Mouse (Mus musculus) cerebellum, adult 2 months (tissue): ENCODE results near the gene Ccdc187. TPM values are rescaled to one million over a fixed set of nuclear protein-coding genes. Genes with fewer than 3 reads are reported as not detected.

Experiments
- DNase-seq, 2 experiments: peaks; one replicate each; pipeline ENCODE4 v3.0.0; 2021
- H3K27ac ChIP-seq: fragments of 200-500 bp; 2 replicates; pipeline ENCODE4 v1.5.1; 2012; ENCODE audit warnings: low read length, control low read depth, inconsistent platforms; ENCODE audit not compliant: insufficient read depth
- H3K27me3 ChIP-seq: fragments of 200-500 bp; 2 replicates; pipeline ENCODE4 v1.6.1; 2012; ENCODE audit warnings: inconsistent platforms, mild to moderate bottlenecking, low read length, moderate library complexity; ENCODE audit not compliant: control insufficient read depth, insufficient read depth
- H3K4me1 ChIP-seq: fragments of 200-500 bp; 2 replicates; pipeline ENCODE4 v1.6.1; 2011; ENCODE audit warnings: low read length; ENCODE audit not compliant: control insufficient read depth, insufficient read depth
- H3K4me3 ChIP-seq: fragments of 200-500 bp; replicated peaks from 2 replicates; pipeline ENCODE3; 2011; ENCODE audit warnings: mild to moderate bottlenecking, low read depth, low read length, control low read depth; ENCODE audit not compliant: insufficient read depth
- CTCF ChIP-seq: fragments of 200-500 bp; IDR thresholded peaks from 2 replicates; pipeline ENCODE4 v1.5.1; 2011; ENCODE audit warnings: low read depth, mild to moderate bottlenecking, control low read depth, low read length, moderate library complexity, borderline replicate concordance; ENCODE audit not compliant: insufficient read depth
- POLR2A ChIP-seq: fragments of 200-500 bp; IDR thresholded peaks from 2 replicates; pipeline ENCODE4 v1.6.1; 2011; ENCODE audit warnings: low read length, control low read depth, borderline replicate concordance; ENCODE audit not compliant: insufficient read depth
- WGBS: fragments of 180-500 bp; shearing (Covaris S2); methylation state at CpG from one replicate; pipeline ENCODE4 v1.1.7; 2018; 5-methylcytosine and 5-hydroxymethylcytosine counted together
- polyA plus RNA-seq: library from polyadenylated mRNA; depleted of rRNA; stranded (reverse); fragments of >200 nt; gene quantifications from 2 replicates; pipeline ENCODE4 v1.2.3, GENCODE M21; 2012

Gene Ccdc187
- polyA plus RNA-seq, 1 experiment = 3.0 TPM

DNA sequence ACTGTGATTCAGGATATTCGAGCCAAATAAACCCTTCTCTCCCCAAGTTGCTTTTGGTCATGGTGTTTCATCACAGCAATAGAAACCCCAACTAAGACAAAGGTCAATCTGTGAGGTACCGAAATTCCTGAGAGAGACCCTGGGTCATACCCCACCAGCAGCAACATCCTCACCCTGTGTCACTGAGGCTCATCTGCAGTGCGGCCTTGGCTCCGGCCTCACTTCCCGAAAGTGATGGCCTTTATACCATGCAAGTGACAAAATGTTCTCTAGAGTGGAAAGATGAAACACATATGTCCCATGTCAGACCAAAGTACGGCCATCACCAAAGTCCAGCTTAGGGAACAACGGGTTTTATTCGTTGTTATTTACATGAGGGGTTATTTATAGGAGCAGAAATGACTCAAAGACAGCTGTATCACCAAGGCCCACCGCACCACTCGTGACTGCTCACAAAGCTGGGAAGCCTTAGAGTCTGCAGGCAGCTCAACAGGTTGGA lies 7.7 kb upstream of the Ccdc187 start:
- Histone ChIP-seq H3K4me1 (peaks cover 31% of the 10 kb centered on the region), H3K27ac (no peak overlapping the region), H3K27me3 (no peaks in the 10 kb centered on the region), H3K4me3 (no peak overlapping the region)
- 94% methylated on average over 10 of the region's 10 CpGs for WGBS
- TF ChIP-seq CTCF = no peak
- no peak for TF ChIP-seq POLR2A
- DNase-seq = no peak

GRCm38 (mm10) chr2:26300808-26301174 lies 6.4 kb upstream of the Ccdc187 start:
- Histone ChIP-seq H3K4me1 (peaks cover 35% of the 10 kb centered on the region), H3K27me3 (no peaks in the 10 kb centered on the region), H3K27ac (peak overlapping the region; percentile 58; the same call in 1 of the 2 replicates), H3K4me3 (no peak overlapping the region)
- 0% methylated on average over 3 of the region's 3 CpGs for WGBS
- TF ChIP-seq CTCF = peak; percentile 94
- no peak for TF ChIP-seq POLR2A
- DNase-seq = peak; percentile 90 to 96

DNA sequence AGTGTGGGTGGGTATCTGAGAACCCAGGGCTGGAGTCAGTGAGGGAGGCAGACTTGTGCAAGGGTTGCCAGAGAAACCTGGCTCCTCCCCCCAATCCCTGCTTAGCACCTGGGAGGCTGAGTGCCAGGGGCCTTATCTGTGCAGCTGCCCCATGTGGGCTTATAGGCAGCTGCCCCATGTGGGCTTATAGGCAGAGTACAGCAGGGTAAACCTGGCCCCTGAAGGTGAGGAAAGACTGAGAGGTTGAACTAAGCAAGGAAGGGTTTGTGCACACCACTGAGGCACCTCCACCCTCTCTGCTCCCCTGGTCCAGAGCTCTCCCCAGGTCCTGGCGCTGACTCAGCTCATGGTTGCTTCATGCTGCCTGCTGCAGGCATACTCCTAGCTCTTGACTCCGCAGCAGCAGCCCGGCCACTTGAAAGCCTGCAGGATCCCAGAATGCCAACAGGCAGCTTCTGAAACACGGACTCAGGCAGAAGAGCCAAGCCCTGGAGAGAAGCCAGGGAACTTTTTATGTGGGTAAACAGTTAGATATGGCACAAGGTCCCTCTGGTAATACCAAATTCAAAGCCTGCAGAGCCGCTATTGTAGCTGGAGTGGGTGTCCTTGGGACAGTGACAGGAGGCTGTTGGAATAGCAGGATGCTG lies 5.9 kb upstream of the Ccdc187 start:
- Histone ChIP-seq H3K27me3 (no peaks in the 10 kb centered on the region), H3K4me1 (peaks cover 35% of the 10 kb centered on the region), H3K27ac (peak overlapping the region; percentile 58), H3K4me3 (no peak overlapping the region)
- no peak for TF ChIP-seq CTCF
- no peak for TF ChIP-seq POLR2A
- peak; percentile 44 to 68 for DNase-seq
- WGBS = 6% methylated on average over 5 of the region's 5 CpGs

GRCm38 (mm10) chr2:26299336-26299735 lies 5.0 kb upstream of the Ccdc187 start:
- WGBS = 8% methylated on average over 7 of the region's 7 CpGs
- no peak overlapping the region for H3K4me3 ChIP-seq
- H3K27ac ChIP-seq = peak overlapping the region; percentile 58
- no peak for TF ChIP-seq CTCF
- TF ChIP-seq POLR2A = no peak
- peak; percentile 68 to 75 for DNase-seq
- H3K4me1 ChIP-seq = peaks cover 35% of the 10 kb centered on the region
- H3K27me3 ChIP-seq = no peaks in the 10 kb centered on the region

- DNase-seq = no peak
- Histone ChIP-seq H3K27ac (peak overlapping the region; percentile 58), H3K4me1 (peaks cover 35% of the 10 kb centered on the region), H3K27me3 (no peaks in the 10 kb centered on the region), H3K4me3 (no peak overlapping the region)
- TF ChIP-seq CTCF (no peak), POLR2A (no peak)
- 10% methylated on average over 4 of the region's 4 CpGs for WGBS
Measured at GRCm38 (mm10) chr2:26298856-26299230, 4.5 kb upstream of the Ccdc187 start.

DNA sequence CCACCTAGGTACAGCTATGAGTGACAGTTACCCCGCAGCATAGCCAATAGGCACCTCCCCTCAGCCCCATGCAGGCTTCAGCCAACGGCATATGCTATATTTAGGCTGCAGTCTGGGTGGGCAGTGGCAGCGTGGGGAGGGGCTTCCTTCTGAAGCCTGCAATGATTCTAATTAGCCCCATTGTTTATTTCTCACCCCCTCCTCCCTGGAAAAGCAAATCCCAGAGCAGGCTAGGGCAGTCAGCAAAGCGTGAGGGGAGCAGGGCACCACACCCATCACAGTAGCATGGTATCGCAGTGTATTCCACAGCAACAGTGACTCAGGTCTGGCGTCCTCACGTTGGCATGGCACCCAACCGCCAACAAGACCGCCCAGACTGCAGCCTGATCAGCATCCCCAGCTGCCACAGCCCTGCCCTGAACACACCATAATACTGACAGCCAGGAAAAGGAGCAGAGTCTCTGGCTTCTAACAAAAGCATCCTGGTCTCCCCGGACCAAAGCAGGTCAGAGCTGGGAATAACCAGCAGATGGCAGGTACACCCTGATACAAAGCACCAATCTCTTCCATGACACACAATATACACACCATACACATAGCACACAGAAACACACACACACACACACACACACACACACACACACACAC lies 4.0 kb upstream of the Ccdc187 start:
- TF ChIP-seq POLR2A (no peak), CTCF (peak; percentile 54; the same call in 1 of the 2 replicates)
- 7% methylated on average over 10 of the region's 10 CpGs for WGBS
- H3K27ac ChIP-seq = peak overlapping the region; percentile 58
- H3K27me3 ChIP-seq = no peaks in the 10 kb centered on the region
- peaks cover 35% of the 10 kb centered on the region for H3K4me1 ChIP-seq
- no peak overlapping the region for H3K4me3 ChIP-seq
- peak; percentile 62 to 66 for DNase-seq

DNA sequence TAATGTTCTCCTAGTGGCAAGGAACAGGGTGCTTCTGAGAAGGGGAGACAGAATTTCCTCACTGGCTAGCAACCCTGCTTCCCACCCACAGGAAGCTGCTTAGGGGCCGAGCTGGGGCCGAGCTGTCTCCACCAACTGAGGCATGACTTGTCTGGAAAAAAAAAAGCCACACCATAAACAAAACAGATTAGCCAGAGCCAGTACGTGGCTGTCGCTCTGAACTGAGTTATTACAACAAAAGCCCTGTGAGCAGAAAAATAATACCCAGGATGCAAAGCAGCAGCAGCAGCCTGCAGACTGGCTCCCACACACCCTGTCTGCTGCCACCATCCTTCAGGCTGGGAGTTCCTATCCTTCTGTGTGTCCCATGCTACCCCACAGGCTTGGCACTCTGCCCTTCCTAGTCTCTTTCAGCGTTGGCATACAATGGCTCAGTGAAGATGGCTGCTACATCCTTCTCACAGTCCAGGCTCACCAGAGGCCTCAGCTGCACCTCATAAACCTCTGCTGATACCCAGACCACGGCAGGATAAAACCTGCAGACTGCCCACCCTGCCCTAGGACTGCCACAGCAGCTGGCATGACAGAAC lies 2.3 kb upstream of the Ccdc187 start:
- TF ChIP-seq CTCF (no peak), POLR2A (no peak)
- peak; percentile 43 to 45 for DNase-seq
- Histone ChIP-seq H3K27me3 (no peaks in the 10 kb centered on the region), H3K4me3 (no peak overlapping the region), H3K27ac (no peak overlapping the region), H3K4me1 (peaks cover 35% of the 10 kb centered on the region)
- WGBS = 38% methylated on average over 6 of the region's 6 CpGs

GRCm38 (mm10) chr2:26290133-26290532 lies 4.2 kb downstream of the Ccdc187 start:
- WGBS = 46% methylated on average over 5 of the region's 5 CpGs
- no peak overlapping the region for H3K27ac ChIP-seq
- TF ChIP-seq CTCF = no peak
- no peak for TF ChIP-seq POLR2A
- H3K4me1 ChIP-seq = peaks cover 5% of the 10 kb centered on the region
- no peak overlapping the region for H3K4me3 ChIP-seq
- H3K27me3 ChIP-seq = no peaks in the 10 kb centered on the region
- DNase-seq = no peak

GRCm38 (mm10) chr2:26286391-26286790 lies 8.0 kb downstream of the Ccdc187 start:
- Histone ChIP-seq H3K27me3 (no peaks in the 10 kb centered on the region), H3K4me1 (peaks cover 5% of the 10 kb centered on the region), H3K4me3 (no peak overlapping the region), H3K27ac (no peak overlapping the region)
- 91% methylated on average over 7 of the region's 7 CpGs for WGBS
- DNase-seq = no peak
- no peak for TF ChIP-seq POLR2A
